Mouse (Mus musculus): Measurements from ENCODE around the gene Inhbb.

DNA sequence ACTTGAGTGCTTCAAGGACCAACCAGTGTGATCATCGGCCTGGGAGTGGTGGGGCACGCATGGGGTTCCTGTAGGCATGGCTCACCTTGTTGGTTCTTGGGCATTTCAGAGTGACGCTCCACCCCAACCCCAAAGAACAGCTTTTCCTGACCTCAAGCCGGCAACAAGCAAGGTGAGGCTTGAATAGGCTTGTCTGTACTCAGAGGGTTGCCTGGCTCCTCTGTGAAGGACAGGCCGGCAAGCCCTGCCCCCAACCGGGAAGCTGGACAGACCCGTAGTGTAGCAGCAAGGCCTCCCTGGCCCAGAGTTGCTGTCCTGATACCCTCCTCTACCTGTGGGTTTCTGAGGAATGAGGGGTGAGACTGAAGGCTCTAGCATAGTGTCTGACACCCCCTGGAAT lies 12.9 kb downstream of the Inhbb start:
- TF ChIP-seq CTCF (IDR thresholded peaks at IDR 0.05; ENCODE audit: low read depth) (no peak), EP300 (optimal IDR thresholded peaks at IDR 0.05) (no peak)
